Mouse (Mus musculus) myocyte (in vitro differentiated cells): ENCODE results near the gene Kmt2c.

Source experiments
- POLR2A ChIP-seq: IDR thresholded peaks from one replicate; pipeline ENCODE4 v1.6.1; 2011; ENCODE audit warnings: low read depth, mild to moderate bottlenecking, control low read depth, moderate library complexity; ENCODE audit not compliant: insufficient read length
- POLR2AphosphoS2 ChIP-seq: IDR thresholded peaks from one replicate; pipeline ENCODE4 v1.6.1; 2011; ENCODE audit warnings: low read depth, control low read depth; ENCODE audit not compliant: insufficient read length

DNA sequence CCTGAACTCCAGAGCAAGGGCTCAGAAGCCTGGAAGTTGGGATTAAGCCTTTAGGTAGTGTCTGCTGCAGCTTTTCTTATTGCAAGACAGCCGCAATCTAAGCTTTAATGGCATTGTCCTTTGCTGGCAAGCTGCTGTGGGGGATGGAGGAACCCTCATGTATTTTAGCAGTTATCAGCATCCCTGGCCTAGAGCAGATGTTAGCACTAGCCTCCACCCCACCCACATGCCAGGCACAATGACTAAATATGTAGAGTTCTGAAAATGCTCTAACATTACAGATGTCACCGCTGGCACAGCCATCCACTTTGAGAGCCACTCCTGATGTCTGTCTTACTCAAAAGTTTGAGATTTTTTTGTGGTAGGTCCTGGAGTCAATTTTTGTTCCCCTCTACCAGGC is 241.9 kb downstream of the Kmt2c start:
- no peak for TF ChIP-seq POLR2AphosphoS2
- no peak for TF ChIP-seq POLR2A
